Mouse (Mus musculus): Measurements from ENCODE around the gene Mecr.

Gene Mecr

GRCm38 (mm10) chr4:131836351-131836881 lies 6.9 kb upstream of the Mecr start:
- DNase-seq (ENCODE audit: low spot score) = no peak

DNA sequence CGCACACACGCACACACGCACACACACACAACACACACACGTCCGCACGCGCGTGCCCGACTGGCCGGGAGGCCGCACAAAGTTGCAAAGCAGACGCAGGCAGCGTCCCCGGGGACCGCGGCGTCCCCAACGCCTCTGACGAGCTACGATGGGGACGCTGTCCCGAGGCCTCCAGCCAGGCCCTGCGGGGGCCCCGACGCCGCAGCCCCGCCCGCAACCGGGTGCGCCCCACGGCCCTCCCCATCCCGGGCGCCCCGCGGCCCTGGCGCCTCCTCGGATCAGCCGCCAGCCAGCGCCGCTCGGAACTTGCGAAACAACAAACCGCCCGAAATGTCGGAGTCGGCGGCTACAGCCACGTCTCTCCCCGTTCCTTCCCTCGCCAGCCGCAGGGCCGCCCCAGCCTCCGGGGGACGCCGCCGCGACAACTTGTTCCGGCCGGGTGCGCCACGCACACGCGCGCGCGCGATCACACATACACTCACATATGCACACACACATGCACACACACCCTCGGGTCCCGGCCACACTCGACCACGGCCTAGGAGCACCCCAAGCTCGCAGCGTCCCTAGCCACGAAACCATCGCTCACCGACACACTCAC lies 6.3 kb upstream of the Mecr start:
- DNase-seq (ENCODE audit: low spot score) = no peak

DNA sequence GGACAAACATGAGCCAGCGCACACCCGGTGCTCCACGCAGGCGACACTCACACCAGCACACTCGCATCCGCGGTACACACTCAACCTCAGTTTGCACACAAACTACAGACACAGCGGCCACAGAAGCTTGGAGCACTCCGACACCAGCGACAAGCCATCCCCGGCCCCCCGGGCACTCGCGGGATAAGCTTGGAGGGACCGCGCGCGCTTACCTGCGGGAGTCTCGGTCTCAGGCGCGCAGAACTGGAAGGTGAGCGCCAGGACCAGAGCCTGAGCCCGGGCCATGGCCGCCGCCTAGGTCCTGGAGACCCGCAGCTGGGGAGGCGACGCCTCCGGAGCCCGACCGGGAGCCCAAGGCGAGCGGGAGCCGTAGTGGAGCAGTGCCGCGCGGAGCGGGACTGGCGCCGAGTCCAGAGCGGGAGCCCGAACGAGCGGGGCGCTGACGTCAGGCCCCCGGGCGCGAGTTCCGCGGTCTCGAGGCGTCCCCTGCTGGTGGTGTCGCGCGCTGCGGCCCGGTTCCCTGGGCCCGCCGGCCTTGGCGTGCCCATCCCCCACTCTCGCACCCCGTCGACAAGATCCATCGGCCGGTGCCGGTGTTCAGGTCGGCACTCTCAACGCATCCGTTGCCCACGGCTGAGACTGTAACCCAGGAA lies 5.3 kb upstream of the Mecr start, which contains the start of gene Ptpru:
Gene Ptpru, minus strand, starts transcription at position 417 of the 653 bp plus-strand sequence.
- DNase-seq (ENCODE audit: low spot score) = peak; percentile 67

GRCm38 (mm10) chr4:131845991-131846778 lies 2.9 kb downstream of the Mecr start:
- no peak for DNase-seq (ENCODE audit: low spot score)

DNA sequence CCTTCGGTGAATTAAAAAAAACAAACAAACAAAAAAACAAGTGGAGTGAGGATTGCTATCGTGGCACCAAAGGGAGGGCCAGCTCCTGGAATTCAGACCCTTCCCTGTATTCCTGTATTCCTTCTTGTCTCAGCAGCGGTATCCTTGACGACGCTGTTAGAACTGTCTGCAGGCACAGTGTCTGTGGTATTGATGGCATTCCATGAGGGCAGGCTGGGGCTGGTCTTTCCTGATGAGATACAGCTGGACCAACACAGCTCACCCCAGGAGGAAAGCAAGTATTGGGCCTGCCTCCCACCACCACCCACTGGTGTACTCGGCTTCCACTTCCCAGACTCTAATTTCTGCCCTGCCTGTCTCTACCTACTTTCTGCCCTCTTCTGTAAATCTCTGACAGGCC lies 4.8 kb downstream of the Mecr start:
- no peak for DNase-seq (ENCODE audit: low spot score)

GRCm38 (mm10) chr4:131849986-131850638 lies 6.8 kb downstream of the Mecr start:
- no peak for DNase-seq (ENCODE audit: low spot score)

DNA sequence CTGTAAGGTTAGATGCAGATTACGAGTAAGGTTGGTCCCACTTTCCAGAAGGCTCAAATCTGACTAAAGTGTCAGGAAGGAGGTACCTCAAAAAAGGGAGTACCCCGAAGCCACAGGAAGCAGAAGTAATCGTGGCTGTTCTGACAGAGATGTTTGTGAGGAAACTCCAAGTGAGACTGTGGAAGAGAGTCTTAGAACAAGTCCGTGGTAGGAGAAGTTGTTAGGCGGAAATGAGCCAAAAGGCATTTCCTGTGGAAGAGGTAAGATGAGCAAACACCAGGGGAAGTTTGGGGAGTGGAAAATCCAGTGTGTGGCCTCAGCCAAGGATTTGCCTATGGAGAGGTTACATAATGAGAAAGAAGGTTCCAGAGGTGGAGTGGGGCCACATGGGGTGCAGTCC lies 11.7 kb downstream of the Mecr start:
- no peak for DNase-seq (ENCODE audit: low spot score)

- DNase-seq (ENCODE audit: low spot score) = peak; percentile 69
Measured at GRCm38 (mm10) chr4:131860492-131861340, 17.4 kb downstream of the Mecr start.

DNA sequence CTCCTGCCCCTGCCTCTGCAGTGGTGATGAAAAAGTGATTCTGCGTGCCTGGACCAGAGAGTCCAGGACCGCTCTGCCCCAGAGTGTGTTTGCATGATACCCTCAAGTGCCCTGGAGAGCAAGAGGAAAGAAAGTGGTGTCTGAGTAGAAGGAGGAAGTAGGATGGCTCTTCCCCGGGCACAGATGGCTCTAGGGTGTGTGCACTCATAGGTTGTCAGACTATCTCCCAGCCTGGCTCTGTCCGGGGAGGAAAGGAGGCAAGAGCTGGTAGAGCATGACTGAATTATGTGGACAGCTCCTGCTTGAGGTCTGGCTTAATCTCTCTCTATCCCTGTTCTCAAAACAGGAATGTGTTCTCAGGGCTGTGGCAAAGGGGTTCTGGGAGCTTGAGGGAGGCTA lies 18.1 kb downstream of the Mecr start:
- no peak for DNase-seq (ENCODE audit: low spot score)

DNA sequence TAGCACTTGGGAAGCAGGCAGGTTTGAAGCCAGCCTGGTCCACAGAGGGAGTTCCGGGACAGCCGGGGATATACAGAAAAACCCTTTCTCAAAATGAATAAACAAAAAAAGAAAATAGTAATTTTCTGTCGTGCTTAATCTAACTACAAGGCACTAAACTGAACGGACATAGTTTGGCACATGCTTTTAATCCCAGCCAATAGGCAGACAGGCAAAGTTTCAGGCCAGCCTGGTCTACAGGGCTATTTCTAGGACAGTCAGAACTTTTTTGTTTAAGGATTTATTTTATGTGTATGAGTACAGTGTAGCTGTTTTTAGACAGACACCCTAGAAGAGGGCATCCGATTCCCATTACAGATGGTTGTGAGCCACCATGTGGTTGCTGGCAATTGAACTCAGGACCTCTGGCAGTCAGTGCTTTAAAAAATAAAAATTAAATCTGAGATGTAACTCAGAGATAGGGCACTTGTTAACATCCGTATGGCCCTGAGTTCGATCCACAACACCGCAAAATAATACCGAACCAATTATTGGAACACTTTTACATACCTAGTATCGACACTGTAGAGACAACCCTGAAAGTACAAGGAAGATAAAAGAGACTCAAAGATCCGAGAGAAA lies 29.5 kb downstream of the Mecr start:
- DNase-seq (ENCODE audit: low spot score) = no peak

DNA sequence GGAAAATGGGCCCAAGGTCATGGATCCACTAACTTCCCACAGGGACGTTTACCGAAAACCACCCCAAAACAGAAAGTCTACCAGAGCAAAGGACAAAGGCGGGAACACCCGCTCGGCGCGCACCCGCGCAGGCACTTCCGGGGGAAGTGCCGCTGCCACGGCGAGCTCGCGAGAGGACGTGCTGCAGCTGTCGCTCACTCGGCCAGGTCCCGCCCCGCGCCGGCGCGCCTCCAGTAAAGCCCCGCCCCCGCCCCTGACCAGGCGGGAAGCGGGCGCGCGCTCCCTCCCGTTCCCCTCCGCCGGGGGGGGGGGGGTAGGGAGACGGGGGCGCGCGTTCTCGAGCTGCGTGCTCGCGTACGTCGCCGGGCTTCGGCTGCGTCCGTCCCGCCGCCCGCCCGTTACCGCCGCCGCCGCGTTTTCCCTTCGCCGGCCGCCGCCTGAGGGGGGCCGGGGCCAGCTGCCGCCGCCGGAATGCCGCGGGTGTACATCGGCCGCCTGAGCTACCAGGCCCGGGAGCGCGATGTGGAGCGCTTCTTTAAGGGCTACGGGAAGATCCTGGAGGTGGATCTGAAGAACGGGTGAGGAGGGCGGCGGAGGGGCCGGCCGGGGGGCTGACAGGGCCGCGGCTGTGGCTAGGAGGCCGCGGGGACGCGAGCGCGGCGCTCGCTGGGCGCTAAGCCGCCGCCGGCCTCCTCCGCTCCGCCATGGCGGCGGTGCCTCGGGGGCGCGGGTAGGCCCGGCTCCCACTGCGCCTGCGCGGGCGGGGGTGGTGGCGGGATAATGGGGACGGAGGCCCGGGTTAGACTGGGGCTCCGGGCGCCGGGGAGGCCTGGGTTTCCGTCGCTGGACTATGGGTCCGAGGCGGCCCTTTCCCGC lies 30.3 kb downstream of the Mecr start, which contains the start of gene Srsf4:
Gene Srsf4, plus strand, starts transcription at position 325 of the 876 bp plus-strand sequence.
- DNase-seq (ENCODE audit: low spot score) = peak; percentile 82

DNA sequence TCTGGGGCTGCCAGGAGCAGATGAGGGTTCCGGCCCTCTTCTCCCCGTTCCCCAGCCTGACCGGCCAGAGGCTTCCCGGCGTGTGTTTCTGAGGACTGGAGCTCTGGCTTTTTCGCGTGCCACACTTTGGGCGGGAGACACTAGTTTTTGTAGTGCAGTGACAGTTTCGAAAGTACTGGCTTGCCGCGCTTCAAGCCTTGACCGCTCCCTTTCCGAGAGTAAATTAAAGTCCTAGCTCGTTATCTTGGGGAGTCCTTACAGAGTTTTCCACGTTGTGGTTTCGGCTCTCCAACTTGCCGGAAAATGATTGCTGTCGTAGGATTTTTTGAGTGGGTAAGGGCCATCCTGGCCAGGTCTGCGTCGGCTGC lies 30.9 kb downstream of the Mecr start:
- no peak for DNase-seq (ENCODE audit: low spot score)

- no peak for DNase-seq (ENCODE audit: low spot score)
Measured at GRCm38 (mm10) chr4:131874567-131874966, 31.3 kb downstream of the Mecr start.

GRCm38 (mm10) chr4:131875242-131875641 lies 32.0 kb downstream of the Mecr start:
- no peak for DNase-seq (ENCODE audit: low spot score)

GRCm38 (mm10) chr4:131876836-131877235 lies 33.6 kb downstream of the Mecr start:
- no peak for DNase-seq (ENCODE audit: low spot score)

DNA sequence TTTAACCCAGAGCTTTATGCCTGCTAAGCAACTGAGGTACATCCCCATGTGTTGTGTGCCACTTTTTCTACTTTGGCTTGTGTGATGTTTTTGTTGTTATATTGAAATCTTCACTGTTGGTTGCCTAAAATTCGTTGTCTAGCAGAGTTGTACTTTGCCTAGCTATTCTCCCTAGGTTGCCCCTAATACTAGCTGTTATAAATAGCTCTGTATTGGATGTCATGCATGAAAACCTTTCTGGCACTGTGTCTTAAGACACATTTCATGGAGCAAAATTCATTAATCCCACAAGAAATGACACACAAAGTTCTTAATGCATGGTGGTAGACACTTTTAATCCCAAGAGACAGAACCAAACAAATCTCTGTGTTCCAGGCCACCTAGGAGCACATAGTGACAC lies 36.4 kb downstream of the Mecr start:
- DNase-seq (ENCODE audit: low spot score) = no peak

DNA sequence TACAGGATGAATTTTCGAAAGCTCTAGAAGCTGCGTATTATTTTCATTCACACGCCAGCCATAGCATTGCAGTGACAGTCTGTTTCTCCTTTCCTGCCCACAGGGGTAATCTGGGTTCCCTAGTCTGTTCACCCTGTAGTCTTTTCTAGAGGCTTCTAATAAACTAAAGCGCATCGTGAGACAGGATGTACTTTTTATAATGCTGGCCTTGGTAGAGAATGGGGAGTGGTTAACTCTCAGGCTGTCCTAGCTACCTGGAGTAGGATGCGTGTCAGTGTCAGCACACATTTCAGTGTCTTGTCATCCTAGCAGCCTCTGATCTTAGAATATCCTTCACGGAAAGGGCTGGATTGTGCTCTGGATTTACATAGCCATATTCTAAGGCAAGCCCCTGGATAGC lies 38.0 kb downstream of the Mecr start:
- no peak for DNase-seq (ENCODE audit: low spot score)

- DNase-seq (ENCODE audit: low spot score) = no peak
Measured at GRCm38 (mm10) chr4:131883571-131883970, 40.3 kb downstream of the Mecr start.

DNA sequence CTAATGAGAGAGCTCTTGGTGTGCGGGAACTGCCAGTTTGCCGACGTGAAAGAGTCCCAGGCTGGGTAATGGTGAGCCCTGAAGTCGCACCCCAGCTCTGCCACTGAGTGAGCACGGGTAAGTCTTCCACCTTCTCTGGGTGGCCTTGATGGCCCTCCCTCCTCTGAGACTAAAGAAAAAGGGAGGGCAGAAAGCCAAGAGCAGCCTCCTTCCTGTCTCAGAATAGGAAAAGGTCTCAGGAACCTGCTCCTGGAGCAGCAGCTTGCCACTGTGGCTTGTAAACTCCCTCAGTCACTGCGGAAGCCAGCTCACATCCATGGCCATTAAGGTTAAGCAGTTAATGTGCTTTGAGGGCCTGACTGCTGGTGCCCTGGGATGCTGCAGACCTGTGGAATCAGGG lies 42.1 kb downstream of the Mecr start:
- DNase-seq (ENCODE audit: low spot score) = no peak

DNA sequence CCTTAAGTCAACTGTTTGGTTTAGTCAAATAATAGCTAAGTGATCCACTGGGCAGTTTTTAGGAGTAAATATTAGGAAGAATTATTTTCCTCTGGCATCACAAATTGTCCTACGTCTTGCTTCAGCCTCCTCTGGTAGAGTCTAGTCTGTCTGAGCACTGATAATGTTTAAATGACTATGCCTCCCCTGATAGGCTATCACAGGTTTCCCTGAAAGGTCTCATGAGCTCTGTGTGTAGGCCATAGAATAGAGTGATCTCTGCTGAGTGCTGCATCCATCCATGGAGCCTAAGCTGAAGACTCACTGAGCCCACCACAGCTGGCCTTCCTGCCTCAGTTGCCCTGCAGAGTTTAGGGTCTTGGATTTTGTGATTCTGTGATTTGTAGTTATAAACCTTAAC lies 45.3 kb downstream of the Mecr start:
- DNase-seq (ENCODE audit: low spot score) = no peak
